Mouse (Mus musculus): ENCODE results near the gene Bbip1. TPM values are rescaled to one million over a fixed set of nuclear protein-coding genes. Genes with fewer than 3 reads are reported as not detected.

Bbip1 gene
- polyA plus RNA-seq, 1 experiment from 2014 or later: 120 TPM

GRCm38 (mm10) chr19:53885450-53885849 is 59.0 kb downstream of the Bbip1 start:
- Histone ChIP-seq H3K27me3 (no peaks in the 10 kb centered on the region; the same call in 1 of the 2 replicates), H3K9ac (replicated peaks) (no peak overlapping the region), H3K27ac (no peak overlapping the region), H3K36me3 (no peaks in the 10 kb centered on the region), H3K9me3 (no peaks in the 10 kb centered on the region), H3K4me3 (replicated peaks) (no peak overlapping the region), H3K4me2 (replicated peaks) (no peak overlapping the region), H3K4me1 (replicated peaks) (peaks cover 10% of the 10 kb centered on the region)
- 4% methylated on average over 10 of the region's 10 CpGs for WGBS
- ATAC-seq: 0 out of 2 replicates have a peak, but pooled peaks have one; percentile 20

DNA sequence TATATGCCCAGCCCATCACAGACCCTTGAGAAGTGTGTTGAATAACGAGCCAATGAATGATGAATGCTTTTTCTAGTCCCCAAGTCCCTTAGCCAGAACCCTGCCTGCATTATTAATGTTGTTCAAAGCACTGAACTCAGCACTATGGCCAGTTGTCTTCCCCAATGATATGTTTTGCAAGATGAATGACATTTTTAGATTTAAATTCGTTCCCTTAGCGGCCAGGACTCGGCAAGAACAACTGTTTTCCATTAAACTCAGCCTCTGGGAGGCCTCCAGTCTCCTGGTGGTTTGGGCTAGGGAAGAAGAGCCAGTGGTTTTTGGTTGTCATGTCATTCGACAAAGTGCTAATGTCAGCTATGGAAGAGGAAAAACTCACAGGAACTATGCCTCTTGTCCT is 62.6 kb downstream of the Bbip1 start:
- Histone ChIP-seq H3K27ac (0 out of 2 replicates have a peak overlapping the region, but pooled peaks have one; percentile 26), H3K4me3 (replicated peaks) (no peak overlapping the region), H3K4me1 (replicated peaks) (peaks cover 10% of the 10 kb centered on the region), H3K36me3 (no peaks in the 10 kb centered on the region), H3K4me2 (replicated peaks) (no peak overlapping the region), H3K9ac (replicated peaks) (no peak overlapping the region), H3K27me3 (peaks cover 4% of the 10 kb centered on the region; the same call in 1 of the 2 replicates), H3K9me3 (no peaks in the 10 kb centered on the region)
- ATAC-seq: no peak
- WGBS: 69% methylated on average over 5 of the region's 5 CpGs

DNA sequence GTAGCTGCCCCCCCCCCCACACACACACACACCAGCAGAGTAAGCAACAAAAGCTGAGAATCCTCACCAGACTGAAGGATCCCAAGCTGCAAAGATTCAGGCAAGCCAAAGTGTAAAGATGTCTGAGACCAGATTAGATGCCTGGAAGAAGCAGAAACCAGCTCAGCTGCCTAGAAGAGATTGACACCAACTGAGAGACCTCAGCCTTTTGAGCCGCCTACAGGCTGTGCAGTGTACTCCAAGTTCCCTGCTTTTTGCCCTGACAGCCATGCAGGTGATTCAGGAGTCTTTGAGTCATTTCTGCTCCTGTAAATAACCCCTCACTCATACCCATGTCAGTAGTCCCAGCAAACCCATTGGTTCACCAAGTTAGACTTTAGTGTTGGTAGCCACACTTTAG is 64.0 kb downstream of the Bbip1 start:
- 68% methylated on average over 1 of the region's 1 CpGs for WGBS
- Histone ChIP-seq H3K4me2 (replicated peaks) (no peak overlapping the region), H3K9me3 (no peaks in the 10 kb centered on the region), H3K27ac (no peak overlapping the region), H3K27me3 (peaks cover 4% of the 10 kb centered on the region; the same call in 1 of the 2 replicates), H3K4me1 (replicated peaks) (peaks cover 12% of the 10 kb centered on the region), H3K36me3 (no peaks in the 10 kb centered on the region), H3K9ac (replicated peaks) (no peak overlapping the region), H3K4me3 (replicated peaks) (no peak overlapping the region)
- no peak for ATAC-seq

Other genes starting within 250 kb of the Bbip1 start
- gene Pdcd4, start 52.4 kb downstream of the Bbip1 start, polyA plus RNA-seq (2015; fragmentation: Nextera tagmentation; extraction: Ambion mirVana): 84.7 and 85.6 TPM in 2 replicates
- 62.3 and 63.9 TPM in 2 replicates for gene Shoc2, start 321 bp downstream of the Bbip1 start, polyA plus RNA-seq (2015; fragmentation: Nextera tagmentation; extraction: Ambion mirVana)
- gene Adra2a, start 99.5 kb upstream of the Bbip1 start, polyA plus RNA-seq (2015; fragmentation: Nextera tagmentation; extraction: Ambion mirVana): 1.9 TPM in 2 replicates

Measured in midbrain, embryonic 13.5 days (tissue).